Mouse (Mus musculus) liver, adult (tissue): ENCODE measurements around the gene Pam.

ENCODE experiments used
- GATA4 ChIP-seq: IDR thresholded peaks from 2 replicates; pipeline ENCODE4 v1.6.1; 2014; ENCODE audit warnings: mild to moderate bottlenecking, low read length; ENCODE audit not compliant: insufficient replicate concordance

The Pam gene

GRCm38 (mm10) chr1:98056277-98056676 lies 39.2 kb downstream of the Pam start:
- TF ChIP-seq GATA4 = no peak

GRCm38 (mm10) chr1:98055591-98055990 lies 39.9 kb downstream of the Pam start:
- no peak for TF ChIP-seq GATA4

- TF ChIP-seq GATA4 = no peak
Observed at GRCm38 (mm10) chr1:98053994-98054393, 41.5 kb downstream of the Pam start.

GRCm38 (mm10) chr1:98053447-98053846 lies 42.0 kb downstream of the Pam start:
- TF ChIP-seq GATA4 = no peak

- TF ChIP-seq GATA4 = no peak
Observed at GRCm38 (mm10) chr1:98052775-98053174, 42.7 kb downstream of the Pam start.

- TF ChIP-seq GATA4 = no peak
Observed at GRCm38 (mm10) chr1:98051039-98051438, 44.4 kb downstream of the Pam start.

- no peak for TF ChIP-seq GATA4
Observed at GRCm38 (mm10) chr1:98049756-98050155, 45.7 kb downstream of the Pam start.

GRCm38 (mm10) chr1:98048218-98048801 lies 47.1 kb downstream of the Pam start:
- no peak for TF ChIP-seq GATA4

GRCm38 (mm10) chr1:98047284-98048217 lies 47.9 kb downstream of the Pam start:
- TF ChIP-seq GATA4 = no peak

- no peak for TF ChIP-seq GATA4
Observed at GRCm38 (mm10) chr1:98042425-98042824, 53.0 kb downstream of the Pam start.

- TF ChIP-seq GATA4 = no peak
Observed at GRCm38 (mm10) chr1:98038252-98038651, 57.2 kb downstream of the Pam start.

- TF ChIP-seq GATA4 = no peak
Observed at GRCm38 (mm10) chr1:98035736-98036135, 59.7 kb downstream of the Pam start.

- no peak for TF ChIP-seq GATA4
Observed at GRCm38 (mm10) chr1:98031802-98032201, 63.6 kb downstream of the Pam start.

GRCm38 (mm10) chr1:98029025-98029424 lies 66.4 kb downstream of the Pam start:
- no peak for TF ChIP-seq GATA4

GRCm38 (mm10) chr1:98028468-98028867 lies 67.0 kb downstream of the Pam start:
- TF ChIP-seq GATA4 = no peak

GRCm38 (mm10) chr1:98027959-98028358 lies 67.5 kb downstream of the Pam start:
- TF ChIP-seq GATA4 = no peak
